Mouse (Mus musculus): ENCODE data around the gene Gdap1l1.

The Gdap1l1 gene

GRCm38 (mm10) chr2:163424597-163424996, 13.7 kb upstream of the Gdap1l1 start, which contains the start of gene Oser1:
Gene Oser1, minus strand, starts transcription at chr2:163424697.
- no peak for DNase-seq (ENCODE audit: low read depth)

GRCm38 (mm10) chr2:163428346-163429011, 9.8 kb upstream of the Gdap1l1 start:
- no peak for DNase-seq (ENCODE audit: low read depth)

GRCm38 (mm10) chr2:163431289-163431688, 7.0 kb upstream of the Gdap1l1 start:
- DNase-seq (ENCODE audit: low read depth), result no peak

- DNase-seq (ENCODE audit: low read depth), result peak; percentile 9
Measured at GRCm38 (mm10) chr2:163433971-163434370, 4.3 kb upstream of the Gdap1l1 start.

GRCm38 (mm10) chr2:163437800-163438199, 476 bp upstream of the Gdap1l1 start:
- DNase-seq (ENCODE audit: low read depth), result no peak

GRCm38 (mm10) chr2:163438619-163439451, 559 bp downstream of the Gdap1l1 start:
- peak; percentile 30 for DNase-seq (ENCODE audit: low read depth)

- DNase-seq (ENCODE audit: low read depth), result no peak
Measured at GRCm38 (mm10) chr2:163439488-163439887, 1.2 kb downstream of the Gdap1l1 start.

- DNase-seq (ENCODE audit: low read depth), result no peak
Measured at GRCm38 (mm10) chr2:163443543-163443942, 5.3 kb downstream of the Gdap1l1 start.

GRCm38 (mm10) chr2:163444017-163444416, 5.7 kb downstream of the Gdap1l1 start:
- DNase-seq (ENCODE audit: low read depth), result no peak

GRCm38 (mm10) chr2:163447375-163447774, 9.1 kb downstream of the Gdap1l1 start:
- no peak for DNase-seq (ENCODE audit: low read depth)

GRCm38 (mm10) chr2:163449276-163449675, 11.0 kb downstream of the Gdap1l1 start:
- no peak for DNase-seq (ENCODE audit: low read depth)

GRCm38 (mm10) chr2:163450668-163451295, 12.5 kb downstream of the Gdap1l1 start:
- no peak for DNase-seq (ENCODE audit: low read depth)

GRCm38 (mm10) chr2:163452738-163453137, 14.5 kb downstream of the Gdap1l1 start:
- peak; percentile 30 for DNase-seq (ENCODE audit: low read depth)

- no peak for DNase-seq (ENCODE audit: low read depth)
Measured at GRCm38 (mm10) chr2:163453378-163453777, 15.1 kb downstream of the Gdap1l1 start.

- DNase-seq (ENCODE audit: low read depth), result peak; percentile 86
Measured at GRCm38 (mm10) chr2:163458539-163459265, 20.4 kb downstream of the Gdap1l1 start.

- peak; percentile 14 for DNase-seq (ENCODE audit: low read depth)
Measured at GRCm38 (mm10) chr2:163459380-163459779, 21.1 kb downstream of the Gdap1l1 start.

GRCm38 (mm10) chr2:163460622-163461021, 22.3 kb downstream of the Gdap1l1 start:
- DNase-seq (ENCODE audit: low read depth), result no peak

GRCm38 (mm10) chr2:163461307-163461706, 23.0 kb downstream of the Gdap1l1 start:
- DNase-seq (ENCODE audit: low read depth), result peak; percentile 54

GRCm38 (mm10) chr2:163462386-163462785, 24.1 kb downstream of the Gdap1l1 start:
- DNase-seq (ENCODE audit: low read depth), result no peak

GRCm38 (mm10) chr2:163462801-163463200, 24.5 kb downstream of the Gdap1l1 start:
- DNase-seq (ENCODE audit: low read depth), result no peak

- DNase-seq (ENCODE audit: low read depth), result no peak
Measured at GRCm38 (mm10) chr2:163463251-163463769, 25.0 kb downstream of the Gdap1l1 start.

GRCm38 (mm10) chr2:163463998-163464397, 25.7 kb downstream of the Gdap1l1 start:
- DNase-seq (ENCODE audit: low read depth), result no peak
